Mouse (Mus musculus): ENCODE measurements around the gene Tmcc3. TPM values are rescaled to one million over a fixed set of nuclear protein-coding genes. Genes with fewer than 3 reads are reported as not detected.

Gene Tmcc3
- polyA plus RNA-seq, 1 experiment from 2014 or later, result 8.8 TPM

GRCm38 (mm10) chr10:94544803-94545202, 233.1 kb downstream of the Tmcc3 start:
- no peaks in the 10 kb centered on the region for H3K27me3 ChIP-seq (ENCODE audit: control insufficient read depth, insufficient read depth, low read length)
- peaks cover 8% of the 10 kb centered on the region; the same call in 1 of the 2 replicates for H3K4me1 ChIP-seq (ENCODE audit: control insufficient read depth, insufficient read depth, low read length)
- peak overlapping the region; percentile 28; the same call in 1 of the 2 replicates for H3K27ac ChIP-seq (ENCODE audit: low read length)
- no peaks in the 10 kb centered on the region for H3K36me3 ChIP-seq (ENCODE audit: control insufficient read depth, insufficient read depth, low read length)
- peak overlapping the region; percentile 46; the same call in 1 of the 2 replicates for H3K4me2 ChIP-seq (replicated peaks; ENCODE audit: low read depth, low read length)
- no peaks in the 10 kb centered on the region for H3K9me3 ChIP-seq (ENCODE audit: control insufficient read depth, low read depth, low read length)
- WGBS, result 16% methylated on average over 8 of the region's 8 CpGs
- no peak overlapping the region for H3K9ac ChIP-seq (replicated peaks; ENCODE audit: low read depth, low read length)
- ATAC-seq (ENCODE audit: insufficient number of reproducible peaks, insufficient read depth, low FRiP score, low read depth), result no peak
- no peak overlapping the region for H3K4me3 ChIP-seq (ENCODE audit: low read depth, low read length)

- peaks cover 9% of the 10 kb centered on the region; the same call in 1 of the 2 replicates for H3K4me1 ChIP-seq (ENCODE audit: control insufficient read depth, insufficient read depth, low read length)
- ATAC-seq (ENCODE audit: insufficient number of reproducible peaks, insufficient read depth, low FRiP score, low read depth), result 0 out of 2 replicates have a peak, but pooled peaks have one; percentile 34
- peak overlapping the region; percentile 28; the same call in 1 of the 2 replicates for H3K27ac ChIP-seq (ENCODE audit: low read length)
- H3K9me3 ChIP-seq (ENCODE audit: control insufficient read depth, low read depth, low read length), result no peaks in the 10 kb centered on the region
- peak overlapping the region; percentile 14 for H3K4me3 ChIP-seq (ENCODE audit: low read depth, low read length)
- peak overlapping the region; percentile 46 for H3K4me2 ChIP-seq (replicated peaks; ENCODE audit: low read depth, low read length)
- WGBS, result 16% methylated on average over 21 of the region's 21 CpGs
- H3K9ac ChIP-seq (replicated peaks; ENCODE audit: low read depth, low read length), result 0 out of 2 replicates have a peak overlapping the region, but pooled peaks have one; percentile 2
- no peaks in the 10 kb centered on the region for H3K27me3 ChIP-seq (ENCODE audit: control insufficient read depth, insufficient read depth, low read length)
- no peaks in the 10 kb centered on the region for H3K36me3 ChIP-seq (ENCODE audit: control insufficient read depth, insufficient read depth, low read length)
Observed at GRCm38 (mm10) chr10:94545259-94546019, 233.7 kb downstream of the Tmcc3 start.

- Histone ChIP-seq H3K27me3 (ENCODE audit: control insufficient read depth, insufficient read depth, low read length) (no peaks in the 10 kb centered on the region), H3K9ac (replicated peaks; ENCODE audit: low read depth, low read length) (no peak overlapping the region), H3K27ac (ENCODE audit: low read length) (peak overlapping the region; percentile 28; the same call in 1 of the 2 replicates), H3K4me2 (replicated peaks; ENCODE audit: low read depth, low read length) (no peak overlapping the region), H3K4me3 (ENCODE audit: low read depth, low read length) (no peak overlapping the region), H3K9me3 (ENCODE audit: control insufficient read depth, low read depth, low read length) (no peaks in the 10 kb centered on the region), H3K4me1 (ENCODE audit: control insufficient read depth, insufficient read depth, low read length) (peaks cover 17% of the 10 kb centered on the region), H3K36me3 (ENCODE audit: control insufficient read depth, insufficient read depth, low read length) (no peaks in the 10 kb centered on the region)
- 67% methylated on average over 6 of the region's 6 CpGs for WGBS
- ATAC-seq (ENCODE audit: insufficient number of reproducible peaks, insufficient read depth, low FRiP score, low read depth), result peak; percentile 57
Observed at GRCm38 (mm10) chr10:94546617-94547016, 234.9 kb downstream of the Tmcc3 start.

GRCm38 (mm10) chr10:94549511-94550232, 237.9 kb downstream of the Tmcc3 start:
- no peak overlapping the region for H3K27ac ChIP-seq (ENCODE audit: low read length)
- no peak overlapping the region for H3K9ac ChIP-seq (replicated peaks; ENCODE audit: low read depth, low read length)
- 69% methylated on average over 4 of the region's 4 CpGs for WGBS
- no peaks in the 10 kb centered on the region for H3K9me3 ChIP-seq (ENCODE audit: control insufficient read depth, low read depth, low read length)
- ATAC-seq (ENCODE audit: insufficient number of reproducible peaks, insufficient read depth, low FRiP score, low read depth), result no peak
- no peaks in the 10 kb centered on the region for H3K36me3 ChIP-seq (ENCODE audit: control insufficient read depth, insufficient read depth, low read length)
- no peak overlapping the region for H3K4me3 ChIP-seq (ENCODE audit: low read depth, low read length)
- H3K4me2 ChIP-seq (replicated peaks; ENCODE audit: low read depth, low read length), result no peak overlapping the region
- H3K27me3 ChIP-seq (ENCODE audit: control insufficient read depth, insufficient read depth, low read length), result no peaks in the 10 kb centered on the region
- H3K4me1 ChIP-seq (ENCODE audit: control insufficient read depth, insufficient read depth, low read length), result peaks cover 17% of the 10 kb centered on the region

GRCm38 (mm10) chr10:94550649-94551048, 238.9 kb downstream of the Tmcc3 start:
- WGBS, result 48% methylated on average over 9 of the region's 9 CpGs
- no peak for ATAC-seq (ENCODE audit: insufficient number of reproducible peaks, insufficient read depth, low FRiP score, low read depth)
- no peak overlapping the region for H3K9ac ChIP-seq (replicated peaks; ENCODE audit: low read depth, low read length)
- no peak overlapping the region for H3K4me2 ChIP-seq (replicated peaks; ENCODE audit: low read depth, low read length)
- no peaks in the 10 kb centered on the region for H3K9me3 ChIP-seq (ENCODE audit: control insufficient read depth, low read depth, low read length)
- H3K27me3 ChIP-seq (ENCODE audit: control insufficient read depth, insufficient read depth, low read length), result no peaks in the 10 kb centered on the region
- no peak overlapping the region for H3K4me3 ChIP-seq (ENCODE audit: low read depth, low read length)
- peaks cover 17% of the 10 kb centered on the region for H3K4me1 ChIP-seq (ENCODE audit: control insufficient read depth, insufficient read depth, low read length)
- no peaks in the 10 kb centered on the region for H3K36me3 ChIP-seq (ENCODE audit: control insufficient read depth, insufficient read depth, low read length)
- H3K27ac ChIP-seq (ENCODE audit: low read length), result peak overlapping the region; percentile 48; the same call in 1 of the 2 replicates

- no peak overlapping the region for H3K4me3 ChIP-seq (ENCODE audit: low read depth, low read length)
- no peak overlapping the region for H3K4me2 ChIP-seq (replicated peaks; ENCODE audit: low read depth, low read length)
- no peak overlapping the region for H3K9ac ChIP-seq (replicated peaks; ENCODE audit: low read depth, low read length)
- no peaks in the 10 kb centered on the region for H3K9me3 ChIP-seq (ENCODE audit: control insufficient read depth, low read depth, low read length)
- H3K27ac ChIP-seq (ENCODE audit: low read length), result peak overlapping the region; percentile 48; the same call in 1 of the 2 replicates
- 27% methylated on average over 2 of the region's 2 CpGs for WGBS
- H3K36me3 ChIP-seq (ENCODE audit: control insufficient read depth, insufficient read depth, low read length), result no peaks in the 10 kb centered on the region
- no peak for ATAC-seq (ENCODE audit: insufficient number of reproducible peaks, insufficient read depth, low FRiP score, low read depth)
- no peaks in the 10 kb centered on the region for H3K27me3 ChIP-seq (ENCODE audit: control insufficient read depth, insufficient read depth, low read length)
- peaks cover 14% of the 10 kb centered on the region for H3K4me1 ChIP-seq (ENCODE audit: control insufficient read depth, insufficient read depth, low read length)
Observed at GRCm38 (mm10) chr10:94551065-94551464, 239.3 kb downstream of the Tmcc3 start.

GRCm38 (mm10) chr10:94551511-94551910, 239.8 kb downstream of the Tmcc3 start:
- H3K27ac ChIP-seq (ENCODE audit: low read length), result no peak overlapping the region

GRCm38 (mm10) chr10:94551924-94552523, 240.3 kb downstream of the Tmcc3 start:
- Histone ChIP-seq H3K27ac (ENCODE audit: low read length) (no peak overlapping the region), H3K9me3 (ENCODE audit: control insufficient read depth, low read depth, low read length) (no peaks in the 10 kb centered on the region), H3K27me3 (ENCODE audit: control insufficient read depth, insufficient read depth, low read length) (no peaks in the 10 kb centered on the region), H3K4me2 (replicated peaks; ENCODE audit: low read depth, low read length) (no peak overlapping the region), H3K4me1 (ENCODE audit: control insufficient read depth, insufficient read depth, low read length) (peaks cover 12% of the 10 kb centered on the region), H3K36me3 (ENCODE audit: control insufficient read depth, insufficient read depth, low read length) (no peaks in the 10 kb centered on the region), H3K9ac (replicated peaks; ENCODE audit: low read depth, low read length) (no peak overlapping the region), H3K4me3 (ENCODE audit: low read depth, low read length) (no peak overlapping the region)
- no peak for ATAC-seq (ENCODE audit: insufficient number of reproducible peaks, insufficient read depth, low FRiP score, low read depth)
- WGBS, result 86% methylated on average over 7 of the region's 7 CpGs

More at GRCm38 (mm10) chr10:94551511-94551910, 239.8 kb downstream of the Tmcc3 start:
- Histone ChIP-seq H3K4me2 (replicated peaks; ENCODE audit: low read depth, low read length) (no peak overlapping the region), H3K4me3 (ENCODE audit: low read depth, low read length) (no peak overlapping the region), H3K4me1 (ENCODE audit: control insufficient read depth, insufficient read depth, low read length) (peaks cover 12% of the 10 kb centered on the region), H3K9me3 (ENCODE audit: control insufficient read depth, low read depth, low read length) (no peaks in the 10 kb centered on the region), H3K9ac (replicated peaks; ENCODE audit: low read depth, low read length) (no peak overlapping the region), H3K36me3 (ENCODE audit: control insufficient read depth, insufficient read depth, low read length) (no peaks in the 10 kb centered on the region), H3K27me3 (ENCODE audit: control insufficient read depth, insufficient read depth, low read length) (no peaks in the 10 kb centered on the region)
- 82% methylated on average over 6 of the region's 6 CpGs for WGBS
- no peak for ATAC-seq (ENCODE audit: insufficient number of reproducible peaks, insufficient read depth, low FRiP score, low read depth)
